Mouse (Mus musculus) heart, embryonic 14.5 days (tissue): ENCODE results near the gene Ldb1. TPM values are rescaled to one million over a fixed set of nuclear protein-coding genes. Genes with fewer than 3 reads are reported as not detected.

Experiments used
- ATAC-seq: fragments of 200-750 bp; cut with Nextera tagmentation; 2 replicates; pipeline ENCODE4 v1.8.0; 2017; ENCODE audit warnings: low read depth, moderate TSS enrichment; ENCODE audit not compliant: insufficient number of reproducible peaks, insufficient read depth, low FRiP score
- H3K27ac ChIP-seq, 2 experiments: fragments of 200-500 bp in 1 of 2; fragments of 300-500 bp in 1 of 2; sonication (generic) in 1 of 2; replicated peaks in 1 of 2; 2 replicates each; pipeline ENCODE4 v1.5.1; 2012 to 2014; ENCODE audit warnings: low read depth in 2 of 2, low read length in 2 of 2, control low read depth in 1 of 2, mild to moderate bottlenecking in 1 of 2, mixed read lengths in 1 of 2; ENCODE audit not compliant: control insufficient read depth in 1 of 2, insufficient read depth in 1 of 2
- H3K27me3 ChIP-seq: fragments of 300-500 bp; sonication (generic); 2 replicates; pipeline ENCODE4 v1.6.1; 2014; ENCODE audit warnings: mild to moderate bottlenecking, low read length, control low read depth; ENCODE audit not compliant: control insufficient read depth, insufficient read depth
- H3K36me3 ChIP-seq: fragments of 300-500 bp; sonication (generic); 2 replicates; pipeline ENCODE4 v1.6.1; 2014; ENCODE audit warnings: mild to moderate bottlenecking, control low read depth, low read length, mixed read lengths; ENCODE audit not compliant: control insufficient read depth, insufficient read depth
- H3K4me1 ChIP-seq, 2 experiments: fragments of 200-500 bp in 1 of 2; fragments of 300-500 bp in 1 of 2; sonication (generic) in 1 of 2; 2 replicates each; pipeline ENCODE4 v1.6.1; 2012 to 2014; ENCODE audit warnings: low read length in 2 of 2, control low read depth in 1 of 2, mixed read lengths in 1 of 2; ENCODE audit not compliant: control insufficient read depth in 2 of 2, insufficient read depth in 2 of 2
- H3K4me2 ChIP-seq: fragments of 300-500 bp; sonication (generic); 2 replicates; pipeline ENCODE4 v1.6.1; 2014; ENCODE audit warnings: mild to moderate bottlenecking, low read length
- H3K4me3 ChIP-seq, 2 experiments: fragments of 200-500 bp in 1 of 2; fragments of 300-500 bp in 1 of 2; sonication (generic) in 1 of 2; 2 replicates each; pipeline ENCODE4 v1.5.1; 2012 to 2014; ENCODE audit warnings: low read length in 2 of 2, mild to moderate bottlenecking in 2 of 2, control low read depth in 1 of 2, low read depth in 1 of 2, moderate library complexity in 1 of 2; ENCODE audit not compliant: control insufficient read depth in 1 of 2, insufficient read depth in 1 of 2
- H3K9ac ChIP-seq: fragments of 300-500 bp; sonication (generic); 2 replicates; pipeline ENCODE4 v1.6.1; 2014; ENCODE audit warnings: mild to moderate bottlenecking, low read length
- H3K9me3 ChIP-seq: fragments of 300-500 bp; sonication (generic); 2 replicates; pipeline ENCODE4 v1.6.1; 2016; ENCODE audit warnings: low read length, control low read depth; ENCODE audit not compliant: control insufficient read depth
- WGBS: fragments of 180-500 bp; shearing (Covaris S2); extraction: QIAGEN DNeasy Blood & Tissue Kit; methylation state at CpG from one replicate; pipeline ENCODE4 v1.1.7; 2014; 5-methylcytosine and 5-hydroxymethylcytosine counted together
- polyA plus RNA-seq: library from polyadenylated mRNA; unstranded; fragments of >200 nt; fragmentation: Nextera tagmentation; extraction: Ambion mirVana; gene quantifications from 2 replicates; pipeline ENCODE4 v1.2.1, GENCODE M21; 2014

The Ldb1 gene
- polyA plus RNA-seq, 1 experiment from 2014 or later, result 66.5 TPM

DNA sequence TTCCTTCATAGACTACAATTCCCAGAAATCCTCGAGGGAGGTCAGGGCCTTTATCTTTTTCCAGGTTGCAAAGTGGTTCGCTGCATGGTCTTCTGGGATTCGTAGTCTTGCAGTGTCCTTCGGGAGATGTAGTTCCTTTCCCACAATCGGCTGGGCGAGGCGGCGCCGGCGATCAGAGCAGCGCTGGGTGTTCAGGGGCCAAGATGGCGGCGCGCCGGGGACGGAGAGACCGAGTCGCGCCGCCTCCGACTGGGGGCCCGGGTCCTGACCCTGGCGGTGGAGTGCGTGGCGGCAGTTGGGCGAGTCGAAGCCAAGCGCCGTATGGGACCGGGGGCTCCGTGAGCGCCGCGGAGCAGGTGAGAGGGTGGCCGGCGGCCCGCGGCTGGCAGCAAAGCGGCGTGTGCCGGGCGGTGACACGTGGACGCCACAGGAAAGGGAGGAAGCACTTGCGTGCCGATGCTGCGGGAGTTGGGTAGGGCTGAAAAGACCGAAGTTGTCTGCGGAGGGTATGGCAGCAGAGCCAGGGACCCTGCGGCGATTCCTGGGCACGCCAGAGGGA, 11.5 kb upstream of the Ldb1 start:
- Histone ChIP-seq H3K4me2 (peak overlapping the region; percentile 84), H3K9me3 (no peaks in the 10 kb centered on the region), H3K9ac (peak overlapping the region; percentile 88), H3K4me3 (peak overlapping the region; percentile 77 to 91), H3K36me3 (peaks cover 5% of the 10 kb centered on the region), H3K27ac (peak overlapping the region; percentile 91 to 97), H3K4me1 (peaks cover 2 to 12% of the 10 kb centered on the region in 2 experiments; a peak in 3 of 4 replicates), H3K27me3 (no peaks in the 10 kb centered on the region)
- WGBS, result under 1% methylated on average over 52 of the region's 52 CpGs
- ATAC-seq, result peak; percentile 90

- Histone ChIP-seq H3K4me1 (peaks cover 2 to 12% of the 10 kb centered on the region in 2 experiments; a peak in 3 of 4 replicates), H3K27me3 (no peaks in the 10 kb centered on the region), H3K9me3 (no peaks in the 10 kb centered on the region), H3K27ac (peak overlapping the region in 1 of 2 experiments; percentile 97; a peak in 2 of 4 replicates), H3K4me2 (peak overlapping the region; percentile 84), H3K9ac (peak overlapping the region; percentile 88), H3K36me3 (no peaks in the 10 kb centered on the region), H3K4me3 (peak overlapping the region; percentile 36 to 91; a peak in 3 of 4 replicates)
- ATAC-seq, result peak; percentile 49
- WGBS, result under 1% methylated on average over 11 of the region's 11 CpGs
Measured at GRCm38 (mm10) chr19:46055752-46056387, 10.9 kb upstream of the Ldb1 start.

- no peaks in the 10 kb centered on the region for H3K36me3 ChIP-seq
- H3K4me1 ChIP-seq, result peaks cover 6 to 17% of the 10 kb centered on the region in 2 experiments
- 61% methylated on average over 2 of the region's 2 CpGs for WGBS
- H3K9me3 ChIP-seq, result no peaks in the 10 kb centered on the region
- no peak overlapping the region for H3K4me2 ChIP-seq
- no peak overlapping the region for H3K27ac ChIP-seq
- H3K27me3 ChIP-seq, result no peaks in the 10 kb centered on the region
- ATAC-seq, result no peak
- no peak overlapping the region for H3K4me3 ChIP-seq
- H3K9ac ChIP-seq, result no peak overlapping the region
Measured at GRCm38 (mm10) chr19:46050462-46050861, 5.4 kb upstream of the Ldb1 start.

- no peak overlapping the region for H3K9ac ChIP-seq
- 57% methylated on average over 4 of the region's 4 CpGs for WGBS
- no peak overlapping the region for H3K4me3 ChIP-seq
- no peaks in the 10 kb centered on the region for H3K27me3 ChIP-seq
- no peaks in the 10 kb centered on the region for H3K36me3 ChIP-seq
- H3K27ac ChIP-seq, result no peak overlapping the region
- H3K4me1 ChIP-seq, result peaks cover 6 to 18% of the 10 kb centered on the region in 2 experiments
- ATAC-seq, result no peak
- H3K9me3 ChIP-seq, result no peaks in the 10 kb centered on the region
- no peak overlapping the region for H3K4me2 ChIP-seq
Measured at GRCm38 (mm10) chr19:46049129-46049528, 4.1 kb upstream of the Ldb1 start.

DNA sequence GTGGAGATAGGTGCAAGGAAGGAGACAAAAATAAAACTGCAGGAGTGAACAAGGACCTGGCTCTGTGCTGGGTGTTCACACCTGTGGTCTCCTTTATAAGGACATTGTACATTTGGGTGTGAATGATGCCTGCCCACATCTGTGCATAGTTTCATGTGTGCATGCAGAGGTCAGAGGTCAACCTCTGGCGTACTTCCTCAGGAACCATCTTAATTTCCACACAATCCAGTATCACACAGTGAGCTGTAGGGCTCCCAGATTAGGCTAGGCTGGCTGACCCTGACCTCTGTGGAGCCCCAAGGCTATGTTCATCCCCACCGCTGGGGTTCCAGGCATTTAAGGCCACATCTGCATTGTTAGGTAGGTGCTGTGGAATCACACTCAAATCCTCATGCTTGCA, 2.4 kb upstream of the Ldb1 start:
- Histone ChIP-seq H3K4me1 (peaks cover 19 to 35% of the 10 kb centered on the region in 2 experiments), H3K27me3 (no peaks in the 10 kb centered on the region), H3K4me3 (no peak overlapping the region), H3K4me2 (no peak overlapping the region), H3K27ac (no peak overlapping the region), H3K9ac (no peak overlapping the region), H3K36me3 (no peaks in the 10 kb centered on the region), H3K9me3 (no peaks in the 10 kb centered on the region)
- 83% methylated on average over 2 of the region's 2 CpGs for WGBS
- no peak for ATAC-seq

- Histone ChIP-seq H3K4me1 (peaks cover 22 to 43% of the 10 kb centered on the region in 2 experiments), H3K4me3 (no peak overlapping the region), H3K9me3 (no peaks in the 10 kb centered on the region), H3K4me2 (peak overlapping the region; percentile 94), H3K27me3 (no peaks in the 10 kb centered on the region), H3K9ac (no peak overlapping the region), H3K27ac (peak overlapping the region in 1 of 2 experiments; percentile 99; a peak in 2 of 4 replicates), H3K36me3 (no peaks in the 10 kb centered on the region)
- WGBS, result 6% methylated on average over 10 of the region's 10 CpGs
- no peak for ATAC-seq
Measured at GRCm38 (mm10) chr19:46046621-46047025, 1.6 kb upstream of the Ldb1 start.

DNA sequence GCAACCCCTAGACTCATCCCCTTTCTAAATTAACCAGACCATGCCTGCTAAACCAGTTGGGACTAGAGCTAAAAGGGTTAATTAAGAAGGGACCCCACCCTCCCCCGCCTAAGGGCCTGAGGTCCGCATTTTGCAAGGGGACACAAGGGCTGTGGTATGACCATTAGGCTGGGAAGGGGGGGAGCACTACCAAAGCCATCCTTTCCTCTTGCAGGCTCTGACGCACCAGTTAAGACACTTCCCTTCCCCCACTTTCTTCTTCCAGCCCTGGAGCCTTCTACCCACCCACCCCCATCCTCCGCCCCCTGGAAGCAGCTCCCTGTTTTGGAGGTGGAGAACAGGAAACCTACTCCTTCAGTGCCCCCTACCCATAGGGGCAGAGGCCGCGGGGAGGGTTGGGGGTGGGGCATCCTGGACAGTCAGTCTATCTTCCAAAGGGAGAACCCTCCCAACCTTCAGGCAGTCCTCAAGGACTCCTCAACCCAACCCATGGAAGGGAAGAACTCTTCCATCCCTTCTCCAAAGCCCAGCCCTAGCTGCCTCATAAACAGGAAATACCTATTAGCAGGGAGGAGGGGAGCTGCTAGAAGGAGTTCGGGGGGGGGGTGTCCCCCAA, 790 bp upstream of the Ldb1 start:
- ATAC-seq, result peak; percentile 7
- Histone ChIP-seq H3K36me3 (no peaks in the 10 kb centered on the region), H3K9ac (peak overlapping the region; percentile 100), H3K4me3 (peak overlapping the region; percentile 88 to 99), H3K27ac (peak overlapping the region; percentile 92 to 99), H3K27me3 (no peaks in the 10 kb centered on the region), H3K4me1 (peaks cover 30 to 51% of the 10 kb centered on the region in 2 experiments), H3K9me3 (no peaks in the 10 kb centered on the region), H3K4me2 (peak overlapping the region; percentile 94)
- WGBS, result 0% methylated on average over 7 of the region's 7 CpGs
